Mouse (Mus musculus) C2C12 (cell line): Measurements from ENCODE around the gene Shpk.

ENCODE experiments used
- CTCF ChIP-seq: IDR thresholded peaks from one replicate; pipeline ENCODE4 v1.5.1; 2011; ENCODE audit not compliant: control insufficient read depth, insufficient read depth, insufficient read length
- USF1 ChIP-seq: IDR thresholded peaks from one replicate; pipeline ENCODE4 v1.6.1; 2011; ENCODE audit warnings: low read depth, mild to moderate bottlenecking, control low read depth, moderate library complexity

- TF ChIP-seq CTCF, result no peak
- TF ChIP-seq USF1, result no peak
Observed at GRCm38 (mm10) chr11:73228881-73229280, 29.6 kb downstream of the Shpk start.
